Mouse (Mus musculus) adrenal gland (tissue): Measurements from ENCODE around the gene Cacna1c.

Experiments used
- intact Hi-C: fragments of 180-260 bp; cut with DNase I; formaldehyde crosslinking; loops from one replicate; pipeline ENCODE4 v1.15.1; 2025
- long read RNA-seq, 2 experiments: library from polyadenylated mRNA; unstranded; transcript quantifications; one replicate each; pipeline ENCODE4 v2.0.0; 2020; ENCODE audit warnings: borderline replicate concordance in 1 of 2; ENCODE audit not compliant: insufficient replicate concordance in 1 of 2

The Cacna1c gene
- long read RNA-seq, experiment 1, partial matches to known transcripts: 2 of 33 reads
- long read RNA-seq, experiment 1, other reads (novel, unspliced or antisense): 31 of 33 reads
- long read RNA-seq, experiment 2, partial matches to known transcripts: 4 of 48 reads
- long read RNA-seq, experiment 2, other reads (novel, unspliced or antisense): 44 of 48 reads

GRCm38 (mm10) chr6:119196382-119197305 is at the start of gene Cacna1c:
TSS of gene Cacna1c (minus strand) at chr6:119196418.
- intact Hi-C loops: no loop called here

- intact Hi-C loops: no loop called here
These were observed 44.9 kb upstream of the Cacna1c start for GRCm38 (mm10) chr6:119240871-119241705.

- intact Hi-C loops: no loop called here
These were observed 44.0 kb upstream of the Cacna1c start for GRCm38 (mm10) chr6:119240256-119240655.

GRCm38 (mm10) chr6:119239341-119240005 is 43.3 kb upstream of the Cacna1c start:
- intact Hi-C loops: loop anchor here (5.0 kb wide), 1 partner anchor 83 kb away; no protein-coding TSS in a partner anchor

GRCm38 (mm10) chr6:119237427-119237989 is 41.3 kb upstream of the Cacna1c start:
- intact Hi-C loops: loop anchor here (5.0 kb wide), 1 partner anchor 85 kb away; no protein-coding TSS in a partner anchor

GRCm38 (mm10) chr6:119236241-119236640 is 40.0 kb upstream of the Cacna1c start, which contains the start of gene Cacna2d4:
TSS of gene Cacna2d4 (plus strand) at chr6:119236526.
- intact Hi-C loops: loop anchor here (5.0 kb wide), 1 partner anchor 86 kb away; no protein-coding TSS in a partner anchor

- intact Hi-C loops: loop anchor here (5.0 kb wide), 1 partner anchor 87 kb away; no protein-coding TSS in a partner anchor
These were observed 39.2 kb upstream of the Cacna1c start for GRCm38 (mm10) chr6:119235441-119235840.

- intact Hi-C loops: no loop called here
These were observed 36.8 kb upstream of the Cacna1c start for GRCm38 (mm10) chr6:119233066-119233465.

- intact Hi-C loops: no loop called here
These were observed 32.8 kb upstream of the Cacna1c start for GRCm38 (mm10) chr6:119228861-119229603.

- intact Hi-C loops: no loop called here
These were observed 30.8 kb upstream of the Cacna1c start for GRCm38 (mm10) chr6:119227001-119227400.

- intact Hi-C loops: no loop called here
These were observed 29.5 kb upstream of the Cacna1c start for GRCm38 (mm10) chr6:119225731-119226130.

- intact Hi-C loops: no loop called here
These were observed 29.0 kb upstream of the Cacna1c start for GRCm38 (mm10) chr6:119225226-119225625.

GRCm38 (mm10) chr6:119224451-119225195 is 28.4 kb upstream of the Cacna1c start:
- intact Hi-C loops: no loop called here

- intact Hi-C loops: loop anchor here (2.0 kb wide), 2 partner anchors 129 to 213 kb away; no protein-coding TSS in a partner anchor
These were observed 24.1 kb upstream of the Cacna1c start for GRCm38 (mm10) chr6:119220297-119220696.

- intact Hi-C loops: no loop called here
These were observed 23.1 kb upstream of the Cacna1c start for GRCm38 (mm10) chr6:119219237-119219870.

GRCm38 (mm10) chr6:119218591-119218990 is 22.4 kb upstream of the Cacna1c start:
- intact Hi-C loops: no loop called here

GRCm38 (mm10) chr6:119217661-119218060 is 21.4 kb upstream of the Cacna1c start:
- intact Hi-C loops: no loop called here

- intact Hi-C loops: no loop called here
These were observed 18.9 kb upstream of the Cacna1c start for GRCm38 (mm10) chr6:119215040-119215613.
